Mouse (Mus musculus) cortical plate, adult 2 months (tissue): ENCODE results near the gene Tiam1.

Experiments
- CTCF ChIP-seq: fragments of 200-500 bp; IDR thresholded peaks from 2 replicates; pipeline ENCODE4 v1.5.1; 2011; ENCODE audit warnings: mild to moderate bottlenecking, control low read depth, low read length; ENCODE audit not compliant: insufficient read depth; ENCODE audit errors: extremely low read depth
- POLR2A ChIP-seq: fragments of 200-500 bp; IDR thresholded peaks from 2 replicates; pipeline ENCODE4 v1.6.1; 2011; ENCODE audit warnings: mild to moderate bottlenecking, low read length, control low read depth; ENCODE audit not compliant: insufficient read depth; ENCODE audit errors: extremely low read depth

- no peak for TF ChIP-seq POLR2A
- no peak for TF ChIP-seq CTCF
Observed at GRCm38 (mm10) chr16:89962876-89963275, 180.7 kb downstream of the Tiam1 start.
